Mouse (Mus musculus): ENCODE results near the gene Tbc1d21.

The Tbc1d21 gene

DNA sequence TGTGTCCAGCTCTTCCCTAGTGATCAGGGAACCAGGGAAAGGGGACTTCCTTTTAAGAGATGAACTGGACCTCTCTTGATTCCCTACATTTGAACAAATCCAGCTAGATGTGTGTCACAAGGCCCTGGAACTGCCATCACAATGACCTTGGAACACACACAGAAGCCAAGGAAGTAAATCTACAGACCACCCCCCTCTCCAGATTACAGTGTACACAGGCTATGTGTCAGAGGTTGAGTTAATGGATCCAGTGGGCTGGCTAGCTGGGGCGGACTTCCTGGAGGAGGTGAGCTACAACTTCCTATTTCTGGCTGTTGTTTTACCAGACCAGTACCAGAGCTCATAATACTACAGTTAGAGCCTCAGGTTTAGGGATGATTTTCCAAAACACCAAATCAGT, at the start of gene Tbc1d21:
Gene Tbc1d21, minus strand, starts transcription at position 101 of the 400 bp plus-strand sequence.
- in situ Hi-C loops (cut with MseI, MboI) = no loop called here

DNA sequence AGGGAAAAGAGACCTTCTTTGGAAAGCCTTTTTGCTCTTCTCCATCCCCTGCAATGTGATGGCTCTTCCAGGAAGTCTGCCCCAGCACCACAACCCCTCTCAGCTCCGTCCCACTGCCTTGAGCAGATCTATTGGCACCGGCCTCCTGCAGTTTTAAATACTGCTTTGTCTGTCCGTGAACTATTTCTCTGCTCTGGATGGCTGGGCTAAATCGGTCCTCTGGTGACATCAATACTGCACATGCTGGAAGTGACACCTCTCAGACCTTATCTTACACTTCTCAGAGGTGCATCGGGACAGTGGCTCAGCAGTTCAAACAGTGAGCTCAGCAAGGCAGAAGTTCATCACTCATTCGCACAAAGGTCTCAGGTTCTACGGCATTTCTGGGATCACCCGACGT, 41.3 kb upstream of the Tbc1d21 start:
- in situ Hi-C loops (cut with MseI, MboI) = no loop called here

DNA sequence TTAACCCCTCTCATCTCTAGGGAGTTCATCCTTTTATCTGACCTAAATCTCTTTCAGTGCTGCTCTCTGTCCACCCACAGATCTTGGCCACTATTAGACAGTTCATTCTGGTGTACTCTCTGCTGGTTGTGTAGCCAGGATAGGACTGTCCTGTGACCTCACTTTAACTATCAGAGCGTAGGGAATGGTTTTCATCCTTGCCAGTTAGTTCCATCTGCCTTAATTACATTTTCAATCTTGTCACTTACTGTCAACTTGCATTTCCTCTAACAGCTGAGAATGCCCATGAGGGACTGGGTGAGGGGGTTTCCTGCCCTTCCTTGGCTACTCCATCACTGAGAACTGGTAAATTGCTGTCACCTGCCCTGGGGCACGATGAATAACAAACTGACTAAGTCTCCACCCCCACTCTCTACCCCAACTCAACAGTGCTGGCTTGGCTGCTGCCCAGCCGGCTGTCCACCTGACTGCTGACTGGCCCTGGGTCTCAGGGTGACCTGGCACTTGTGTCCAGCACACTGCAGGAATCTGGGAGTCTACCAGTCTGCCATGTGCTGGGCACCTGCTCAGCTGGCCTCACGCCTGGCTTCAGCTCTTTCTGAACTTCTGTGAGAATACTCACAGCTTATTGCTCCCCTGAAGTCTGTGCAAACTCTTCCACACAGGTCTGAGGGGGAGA, 39.9 kb upstream of the Tbc1d21 start:
- in situ Hi-C loops (cut with MseI, MboI) = no loop called here

DNA sequence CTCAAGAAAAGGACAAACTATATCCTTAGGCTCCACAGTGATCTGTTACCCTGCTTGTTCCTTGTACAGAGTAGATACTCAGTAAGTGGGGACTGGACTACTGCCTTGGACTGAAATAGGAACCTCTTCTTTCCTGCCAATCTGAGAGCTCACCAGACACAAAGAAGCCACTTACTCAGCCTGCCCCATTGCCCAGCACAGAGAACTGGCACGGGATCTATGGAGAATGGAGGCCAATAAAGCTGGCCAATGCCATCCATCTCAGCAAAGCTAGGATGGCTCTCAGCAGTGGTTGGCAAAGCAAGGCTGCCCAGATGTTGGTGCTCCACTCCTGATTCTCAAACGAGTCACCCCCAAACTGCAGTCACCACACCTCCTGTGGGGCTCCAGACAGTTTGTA, 39.0 kb upstream of the Tbc1d21 start:
- in situ Hi-C loops (cut with MseI, MboI) = no loop called here

DNA sequence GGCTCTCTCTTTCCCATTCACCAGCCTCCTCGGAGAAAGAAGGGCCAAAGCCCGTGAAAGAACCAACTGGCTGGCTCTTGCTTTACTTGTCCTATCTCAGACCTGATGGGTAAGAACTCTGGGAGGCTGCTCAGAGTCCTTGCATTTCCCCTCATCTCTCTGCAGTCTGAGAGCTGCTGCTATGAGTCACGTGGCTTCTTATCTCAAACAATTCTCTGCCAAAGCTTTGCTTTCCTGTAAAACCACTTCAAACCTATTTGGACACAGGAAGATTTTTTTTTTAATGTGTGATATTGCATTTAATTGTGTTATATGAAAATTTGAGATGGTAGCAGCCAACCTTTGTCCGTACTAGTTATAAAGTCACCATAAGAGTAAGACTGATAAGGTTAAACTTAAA, 34.2 kb upstream of the Tbc1d21 start:
- in situ Hi-C loops (cut with MseI, MboI) = no loop called here

DNA sequence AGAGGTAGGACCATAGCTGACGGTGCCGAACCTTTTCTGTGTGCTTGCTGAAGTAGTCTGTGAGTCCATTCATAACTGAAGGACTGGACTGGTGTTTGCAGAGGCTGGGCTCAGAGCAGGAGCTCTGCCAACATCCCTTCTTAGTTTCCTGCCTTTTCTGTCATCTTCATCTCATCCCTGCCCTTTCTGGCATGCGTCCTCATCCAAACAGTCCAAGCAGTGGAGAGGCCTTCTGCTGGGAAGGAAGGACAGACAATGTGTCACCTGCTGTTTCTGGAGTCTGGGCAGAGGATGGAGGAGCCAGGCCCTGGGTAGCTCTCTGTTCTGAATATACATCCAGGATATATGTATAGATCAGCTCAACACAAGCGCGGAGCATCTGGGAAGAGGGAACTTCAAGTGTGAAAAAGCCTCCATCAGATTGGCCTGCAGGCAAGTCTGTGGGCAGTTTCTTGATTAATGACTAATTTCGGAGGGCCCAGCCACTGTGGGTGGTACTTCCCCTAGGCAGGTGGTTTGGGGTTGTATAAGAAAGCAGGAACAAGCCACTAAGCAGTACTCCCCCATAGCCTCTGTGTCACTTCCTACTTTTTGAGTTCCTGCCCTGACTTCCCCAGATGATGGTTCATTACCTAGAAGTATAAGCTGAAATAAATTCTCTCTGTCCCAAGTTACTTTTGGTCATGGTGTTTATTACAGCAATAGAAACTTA, 31.3 kb upstream of the Tbc1d21 start:
- in situ Hi-C loops (cut with MseI, MboI) = no loop called here

DNA sequence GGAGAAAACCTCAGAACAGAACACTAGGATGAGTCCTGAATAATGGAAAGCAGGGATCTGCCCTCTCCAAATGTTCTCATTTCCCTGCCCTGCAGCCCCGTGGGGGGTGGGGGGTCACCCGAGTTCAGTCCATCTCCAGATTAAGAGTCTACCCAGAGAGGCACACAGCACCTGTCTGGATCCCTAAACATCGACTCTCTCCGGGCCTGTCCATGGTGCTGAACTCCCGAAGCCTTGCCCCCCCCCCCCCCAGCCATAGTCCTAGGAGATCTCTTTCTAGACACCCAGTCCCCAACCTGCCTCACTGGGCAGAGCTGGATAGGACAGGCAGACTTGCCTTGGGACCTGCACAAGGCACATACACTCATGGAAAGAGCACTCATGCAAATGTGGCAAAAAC, 29.4 kb upstream of the Tbc1d21 start:
- in situ Hi-C loops (cut with MseI, MboI) = no loop called here

DNA sequence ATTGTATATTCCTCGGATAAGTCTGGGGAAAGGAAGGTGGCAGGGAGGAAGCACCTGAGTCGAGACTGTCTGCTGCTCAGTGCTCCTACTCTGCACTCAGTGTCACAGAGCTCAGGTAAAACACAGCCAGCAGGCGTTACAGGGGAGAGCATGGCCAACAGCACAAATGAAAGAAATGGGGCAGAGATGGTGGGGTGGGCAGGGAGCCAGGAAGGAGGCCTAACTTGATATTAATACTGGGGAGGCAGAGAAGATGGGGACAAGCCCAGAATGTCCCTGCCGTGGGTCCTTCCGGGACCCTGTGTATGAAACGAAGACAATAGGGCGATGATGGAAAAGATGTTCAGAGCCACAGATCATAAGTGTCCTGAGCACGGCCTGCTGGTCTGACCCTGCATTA, 24.4 kb upstream of the Tbc1d21 start:
- in situ Hi-C loops (cut with MseI, MboI) = no loop called here

DNA sequence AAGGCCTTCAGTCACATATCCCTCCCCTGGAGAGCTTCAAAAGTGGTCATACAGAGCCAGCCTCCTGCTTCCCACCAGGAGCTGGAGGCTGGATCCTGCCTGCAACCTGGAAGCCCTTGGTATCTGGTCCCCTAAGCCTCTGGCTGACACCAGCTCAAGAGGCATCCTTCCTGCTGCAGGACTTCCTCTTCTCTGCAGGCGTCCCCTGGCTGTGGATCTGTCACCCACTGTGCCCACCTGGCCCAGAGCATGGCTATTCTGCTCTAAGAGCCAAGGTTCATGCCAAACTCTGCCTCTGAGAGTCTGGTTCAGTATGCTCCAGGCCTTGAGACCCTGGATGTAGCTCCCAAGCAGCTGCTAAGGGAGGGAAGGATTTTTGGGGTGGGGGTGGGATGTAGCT, 23.6 kb upstream of the Tbc1d21 start:
- in situ Hi-C loops (cut with MseI, MboI) = no loop called here

DNA sequence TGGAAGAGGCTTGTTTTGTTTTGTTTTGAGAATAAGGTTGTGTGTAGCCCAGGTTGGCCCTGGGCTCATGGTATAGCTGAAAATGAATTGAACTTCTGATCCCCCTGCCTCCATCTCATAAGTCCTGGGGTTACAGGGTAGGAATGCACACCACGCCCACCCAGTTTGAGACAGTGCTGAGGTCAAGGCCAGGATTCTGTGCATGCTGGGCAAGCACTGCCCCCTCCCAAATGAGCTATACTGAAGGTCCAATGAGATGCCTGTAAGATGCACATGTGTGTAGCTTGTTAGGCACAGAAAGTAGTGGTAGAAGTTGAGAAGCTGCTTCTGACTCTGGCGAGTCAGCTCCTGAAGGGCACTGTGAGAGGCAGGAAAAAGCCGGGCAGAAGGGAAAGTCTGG, 18.1 kb upstream of the Tbc1d21 start:
- in situ Hi-C loops (cut with MseI, MboI) = no loop called here

DNA sequence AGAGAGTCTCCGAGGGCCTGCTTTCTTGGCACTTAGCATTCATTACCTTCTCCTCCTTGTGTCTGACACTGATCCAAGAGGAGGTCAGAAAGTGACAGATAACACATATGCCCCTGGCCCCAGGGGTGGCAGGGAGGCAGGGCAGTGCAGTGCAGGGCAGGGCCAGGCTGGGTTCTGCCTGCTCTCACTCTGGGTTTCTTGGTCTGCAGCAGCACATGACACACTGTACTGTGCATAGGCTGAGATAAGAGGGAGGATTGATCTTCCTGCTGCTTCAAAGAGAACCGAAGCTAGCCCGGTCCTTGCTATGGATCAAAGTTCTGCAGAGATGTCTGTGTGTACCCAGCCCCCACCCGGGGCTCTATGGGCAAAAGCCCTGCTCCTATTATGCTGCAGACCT, 8.6 kb upstream of the Tbc1d21 start:
- in situ Hi-C loops (cut with MseI, MboI) = no loop called here

DNA sequence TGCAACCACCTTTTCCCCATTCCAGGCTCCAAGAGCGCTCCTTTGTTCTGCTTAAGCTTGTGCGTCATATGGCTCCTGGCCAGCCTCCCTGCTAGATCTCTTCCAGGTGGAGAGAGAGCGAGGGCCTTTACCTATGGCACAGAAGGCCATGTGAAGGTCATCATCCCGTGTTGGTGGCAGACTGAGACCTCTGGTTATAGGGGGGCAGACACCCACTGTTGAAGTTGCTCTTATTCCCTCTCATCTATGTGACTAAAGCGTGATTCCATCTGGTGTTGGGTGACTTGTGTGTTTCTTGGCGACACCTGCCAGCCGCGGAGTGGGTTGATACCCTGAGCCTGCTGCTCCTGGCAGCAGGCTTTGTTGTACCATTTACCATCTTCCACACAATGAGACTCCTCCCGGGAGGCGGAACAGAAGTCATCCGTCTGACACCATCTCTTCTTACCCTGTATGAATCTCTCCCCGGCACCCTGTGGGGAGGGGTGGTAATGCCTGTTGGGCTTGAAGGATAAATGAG, 3.7 kb upstream of the Tbc1d21 start:
- in situ Hi-C loops (cut with MseI, MboI) = no loop called here

DNA sequence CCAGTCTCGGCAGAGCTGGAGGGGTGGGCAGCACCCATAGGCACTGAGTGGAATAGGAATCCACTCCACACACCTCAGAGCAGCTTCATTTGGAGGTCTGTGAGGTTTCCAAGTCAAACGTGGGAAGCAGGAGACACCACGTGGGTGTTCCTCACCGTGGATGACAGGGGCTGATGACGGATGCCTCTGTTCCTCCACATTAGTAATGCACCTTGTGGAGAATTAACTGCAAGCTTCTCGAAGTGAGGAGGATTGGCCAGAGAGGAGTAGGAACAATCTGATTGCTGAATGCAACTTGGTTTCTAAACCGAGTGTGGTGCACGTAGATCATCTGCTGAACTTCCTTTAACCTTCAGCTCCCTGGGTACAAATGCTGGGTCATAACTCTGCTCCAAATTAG, 1.7 kb upstream of the Tbc1d21 start:
- in situ Hi-C loops (cut with MseI, MboI) = no loop called here

DNA sequence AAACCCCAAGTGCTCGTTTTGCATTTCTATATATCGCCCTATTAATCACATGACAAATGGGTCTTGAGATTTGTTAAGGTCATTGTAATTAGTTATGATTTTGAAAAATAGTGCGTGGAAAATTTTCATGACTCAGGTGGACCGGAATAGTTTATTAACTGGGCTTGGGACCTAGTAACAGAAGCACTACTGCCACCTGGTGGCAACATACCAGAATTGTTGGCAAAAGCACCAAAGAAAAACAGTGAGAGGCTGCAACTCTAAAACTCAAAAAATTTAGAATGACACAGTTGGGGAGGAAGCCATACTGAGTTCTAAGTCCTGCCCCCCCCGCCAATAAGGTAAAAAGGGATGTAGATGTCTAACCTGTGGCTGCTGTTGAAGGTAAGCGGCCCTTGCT, 611 bp downstream of the Tbc1d21 start:
- in situ Hi-C loops (cut with MseI, MboI) = no loop called here

DNA sequence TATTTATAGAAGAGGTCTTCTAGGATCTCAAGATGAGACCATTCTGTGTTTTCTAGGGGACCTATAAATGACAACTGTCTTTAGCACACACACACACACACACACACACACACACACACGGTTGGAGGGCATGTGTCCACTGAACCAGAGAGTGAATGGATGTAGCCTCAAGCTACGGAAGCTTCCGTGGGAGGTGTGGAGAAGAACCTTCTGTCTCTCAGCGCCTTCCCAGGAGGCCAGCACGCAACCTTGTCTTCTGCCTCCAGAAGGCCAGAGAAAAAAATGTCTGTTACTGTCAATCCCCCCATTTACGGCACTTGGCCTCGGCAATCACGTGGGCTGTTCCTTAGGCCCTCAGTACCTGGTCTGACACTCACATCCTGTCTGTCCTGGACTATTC, 5.9 kb downstream of the Tbc1d21 start:
- in situ Hi-C loops (cut with MseI, MboI) = no loop called here

DNA sequence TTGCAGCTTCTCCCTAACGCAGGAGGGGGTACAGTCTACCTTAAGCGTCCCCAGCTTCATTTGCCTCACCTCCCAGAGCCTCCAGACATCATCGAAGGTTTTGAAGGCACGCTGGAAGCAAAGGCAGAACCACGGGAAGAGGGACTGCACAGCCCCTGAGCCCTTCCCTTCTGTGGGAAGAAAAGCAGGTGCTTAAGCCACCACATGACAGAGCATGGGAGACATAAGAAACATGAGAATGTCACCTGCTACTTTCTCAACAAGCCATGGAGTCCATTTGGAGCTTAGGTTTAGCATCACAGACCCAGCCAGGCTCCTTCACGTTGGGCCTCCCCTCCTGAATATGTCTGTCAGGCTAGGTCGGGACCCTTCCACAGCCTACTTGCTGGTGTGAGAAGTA, 8.3 kb downstream of the Tbc1d21 start:
- in situ Hi-C loops (cut with MseI, MboI) = no loop called here

DNA sequence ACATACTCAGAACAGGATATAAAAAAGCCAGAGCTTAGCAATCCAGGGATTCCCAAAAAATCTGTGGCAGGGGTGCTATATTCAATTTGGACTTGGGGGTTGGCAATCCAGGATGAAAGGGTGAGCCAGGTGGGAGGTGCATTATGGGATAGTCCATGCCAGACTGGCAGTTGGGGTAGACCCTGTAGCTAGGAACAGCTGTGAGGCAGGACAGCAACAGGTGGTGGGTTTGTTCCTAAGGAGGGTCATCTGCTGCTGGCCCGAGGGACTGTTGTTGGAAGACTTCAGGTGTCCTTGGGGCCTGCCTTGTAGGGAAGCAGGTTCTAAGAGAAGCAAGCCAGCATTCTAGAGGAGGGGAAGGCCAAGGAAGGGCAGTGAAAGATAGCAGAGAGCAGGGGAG, 8.9 kb downstream of the Tbc1d21 start:
- in situ Hi-C loops (cut with MseI, MboI) = no loop called here

DNA sequence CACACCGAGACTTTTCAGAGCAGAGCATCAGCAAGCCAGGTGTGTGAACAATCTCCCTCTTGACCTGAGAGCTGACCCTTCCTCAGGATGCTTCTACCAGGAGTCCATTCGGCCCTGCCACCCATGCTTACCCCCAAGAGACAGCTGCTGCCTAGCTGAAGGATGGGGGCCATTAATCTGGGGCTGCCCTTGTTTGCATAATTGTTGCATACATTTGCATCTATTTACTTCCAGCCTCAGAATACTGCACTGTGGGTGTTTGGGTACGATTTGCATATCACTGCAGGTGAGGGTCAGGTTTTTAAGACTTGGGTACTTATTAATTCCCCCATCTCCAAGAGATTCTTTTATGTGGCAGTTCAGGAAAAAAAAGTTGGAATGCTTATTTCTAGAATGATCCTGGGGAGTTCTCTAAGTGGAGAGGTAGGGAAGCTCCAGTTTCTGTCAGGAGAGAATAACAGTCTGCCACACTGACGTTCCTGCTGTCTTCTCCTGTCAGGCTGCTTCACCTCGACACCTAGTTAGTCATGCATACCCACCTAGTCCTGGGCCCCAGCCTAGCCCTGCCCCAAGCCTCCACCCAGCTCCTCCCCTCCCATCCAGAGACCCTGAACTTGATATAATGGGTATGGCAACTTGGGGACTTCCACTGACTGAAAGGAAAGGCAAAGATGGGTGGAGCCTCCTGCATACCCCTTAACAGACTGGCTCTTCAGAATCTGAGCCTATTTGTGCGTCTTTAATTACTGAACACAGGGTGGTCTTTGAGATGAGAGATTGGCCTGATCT, 14.8 kb downstream of the Tbc1d21 start:
- in situ Hi-C loops (cut with MseI, MboI) = no loop called here

DNA sequence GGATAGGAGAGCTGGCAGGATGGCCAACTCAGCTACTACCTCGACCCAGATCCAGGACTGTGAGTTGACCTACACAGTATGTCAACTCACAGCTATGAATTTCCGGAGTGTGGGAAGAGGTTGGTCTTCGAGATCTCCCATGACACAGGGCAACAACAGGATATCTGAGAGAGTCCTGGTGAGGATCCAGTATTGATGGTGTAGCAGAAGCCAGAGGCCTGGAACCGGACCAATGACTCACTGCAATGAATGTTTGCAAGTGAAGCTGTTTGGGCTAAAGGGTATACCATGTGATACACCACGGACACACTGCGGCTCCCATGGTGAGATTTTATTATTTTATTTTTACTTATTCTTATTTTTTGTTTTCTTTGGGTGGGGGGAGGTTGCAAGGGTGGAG, 15.6 kb downstream of the Tbc1d21 start:
- in situ Hi-C loops (cut with MseI, MboI) = no loop called here

DNA sequence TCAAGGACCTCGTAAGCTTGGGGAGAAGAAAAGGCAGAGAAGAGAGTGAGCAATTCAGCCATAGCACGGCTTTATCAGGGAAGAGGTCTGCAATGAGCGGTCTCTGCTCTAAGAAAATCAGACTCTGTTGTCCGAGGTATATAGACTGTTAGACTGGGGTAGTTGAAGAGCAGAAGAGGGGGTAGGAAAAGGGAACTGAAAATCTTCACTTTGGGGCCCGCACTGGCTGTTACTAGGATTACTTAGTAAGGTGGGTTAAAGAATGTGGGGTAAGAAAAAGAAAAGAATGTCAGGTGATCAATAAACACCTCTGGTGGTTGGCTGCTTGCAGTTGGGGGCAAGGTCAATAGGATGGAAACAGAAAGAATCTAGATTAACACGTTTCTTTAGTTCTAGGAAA, 17.0 kb downstream of the Tbc1d21 start:
- in situ Hi-C loops (cut with MseI, MboI) = no loop called here

DNA sequence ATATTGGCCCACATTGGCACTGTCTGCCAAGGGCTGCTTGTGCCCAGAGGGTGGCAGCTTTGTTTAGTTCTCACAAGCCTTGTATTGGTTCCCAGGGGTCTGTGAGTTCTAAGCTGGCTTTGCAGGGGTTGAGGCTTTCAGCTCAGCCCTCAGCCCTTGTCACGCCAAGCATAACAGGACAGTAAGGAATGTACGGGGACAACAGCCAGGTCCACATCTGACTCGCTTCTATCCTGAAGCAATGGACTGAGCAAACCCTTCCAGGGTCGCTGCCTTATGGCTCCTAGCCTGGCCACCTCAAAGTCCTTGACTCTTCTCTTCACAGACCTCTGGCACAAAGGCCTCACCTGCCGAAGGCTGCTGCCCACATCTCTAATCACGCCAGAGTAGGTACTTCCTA, 22.5 kb downstream of the Tbc1d21 start:
- in situ Hi-C loops (cut with MseI, MboI) = no loop called here

DNA sequence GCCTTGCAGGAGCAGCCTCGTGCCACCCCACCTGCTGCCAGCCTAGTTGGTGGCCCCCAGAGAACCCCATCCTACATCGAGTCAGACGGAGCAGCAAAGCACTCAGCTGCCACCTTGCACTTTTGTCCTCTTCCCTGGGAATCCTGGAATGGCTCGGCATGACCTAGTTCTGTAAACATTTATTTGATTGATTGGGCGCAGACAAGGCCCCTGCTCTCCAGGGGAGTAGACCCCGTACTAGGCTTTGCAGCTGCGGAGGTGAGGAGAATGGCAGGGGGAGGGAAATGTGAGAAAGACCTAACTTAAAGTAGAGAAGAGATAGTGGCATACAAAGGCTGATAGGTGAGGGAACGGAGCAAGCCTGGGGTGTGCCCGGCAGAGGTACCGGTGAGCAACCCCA, 23.8 kb downstream of the Tbc1d21 start:
- in situ Hi-C loops (cut with MseI, MboI) = no loop called here

DNA sequence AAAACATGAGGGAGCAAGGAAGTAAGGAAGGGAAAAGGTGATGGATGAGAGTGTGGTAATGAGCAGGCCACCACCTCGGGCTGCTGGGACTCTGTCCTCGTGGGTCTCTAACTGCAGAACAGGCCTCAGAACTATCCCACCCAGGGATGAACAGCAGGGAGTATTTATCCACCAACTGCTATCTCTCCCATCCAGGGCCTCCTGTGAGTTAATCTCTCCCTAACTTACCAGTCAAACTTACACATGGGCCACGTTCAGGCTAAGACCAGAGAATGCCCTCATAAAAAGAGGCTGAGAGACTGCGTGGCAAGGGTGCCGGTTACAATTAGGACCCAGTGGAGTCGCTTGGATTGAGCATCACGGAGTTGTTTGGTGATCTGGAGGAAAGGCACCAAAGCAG, 24.3 kb downstream of the Tbc1d21 start:
- in situ Hi-C loops (cut with MseI, MboI) = no loop called here
